Mouse (Mus musculus): ENCODE results near the gene Tuba1b. TPM values are rescaled to one million over a fixed set of nuclear protein-coding genes. Genes with fewer than 3 reads are reported as not detected.

Gene Tuba1b
- polyA plus RNA-seq, 1 experiment from 2014 or later, result 1,683 TPM

- under 1% methylated on average over 66 of the region's 82 CpGs for WGBS
- peaks cover 5% of the 10 kb centered on the region; the same call in 1 of the 2 replicates for H3K36me3 ChIP-seq (ENCODE audit: control insufficient read depth, insufficient read depth, low read length)
- peak within 1 kb of the TSS; percentile 87 for H3K4me2 ChIP-seq (ENCODE audit: low read length)
- H3K9ac ChIP-seq (ENCODE audit: low read depth, low read length), result peak within 1 kb of the TSS; percentile 88
- ATAC-seq, result peak; percentile 99
- peak within 1 kb of the TSS; percentile 96 for H3K4me3 ChIP-seq (ENCODE audit: low read length)
- peak within 1 kb of the TSS; percentile 94 for H3K27ac ChIP-seq (ENCODE audit: low read depth, low read length)
- H3K4me1 ChIP-seq (ENCODE audit: control insufficient read depth, insufficient read depth, low read depth, low read length), result peaks cover 21% of the 10 kb centered on the region
- no peaks in the 10 kb centered on the region for H3K9me3 ChIP-seq (ENCODE audit: control insufficient read depth, low read length)
- no peaks in the 10 kb centered on the region for H3K27me3 ChIP-seq (replicated peaks; ENCODE audit: control insufficient read depth, insufficient read depth, low read length)
These were observed 16.5 kb downstream of the Tuba1b start, which contains the start of gene Lmbr1l for GRCm38 (mm10) chr15:98917538-98918498. Lmbr1l (minus strand) TSS chr15:98918231.

- peaks cover 21% of the 10 kb centered on the region for H3K4me1 ChIP-seq (ENCODE audit: control insufficient read depth, insufficient read depth, low read depth, low read length)
- no peaks in the 10 kb centered on the region for H3K27me3 ChIP-seq (replicated peaks; ENCODE audit: control insufficient read depth, insufficient read depth, low read length)
- H3K4me3 ChIP-seq (ENCODE audit: low read length), result peak overlapping the region; percentile 96
- peak overlapping the region; percentile 94 for H3K27ac ChIP-seq (ENCODE audit: low read depth, low read length)
- peaks cover 9% of the 10 kb centered on the region; the same call in 1 of the 2 replicates for H3K36me3 ChIP-seq (ENCODE audit: control insufficient read depth, insufficient read depth, low read length)
- 0% methylated on average over 14 of the region's 14 CpGs for WGBS
- H3K9ac ChIP-seq (ENCODE audit: low read depth, low read length), result peak overlapping the region; percentile 88
- no peak for ATAC-seq
- no peaks in the 10 kb centered on the region for H3K9me3 ChIP-seq (ENCODE audit: control insufficient read depth, low read length)
- peak overlapping the region; percentile 87 for H3K4me2 ChIP-seq (ENCODE audit: low read length)
These were observed 17.3 kb downstream of the Tuba1b start for GRCm38 (mm10) chr15:98917091-98917490.

- no peaks in the 10 kb centered on the region for H3K27me3 ChIP-seq (replicated peaks; ENCODE audit: control insufficient read depth, insufficient read depth, low read length)
- peaks cover 16% of the 10 kb centered on the region; the same call in 1 of the 2 replicates for H3K36me3 ChIP-seq (ENCODE audit: control insufficient read depth, insufficient read depth, low read length)
- WGBS, result 94% methylated on average over 4 of the region's 4 CpGs
- H3K4me3 ChIP-seq (ENCODE audit: low read length), result no peak overlapping the region
- ATAC-seq, result no peak
- peak overlapping the region; percentile 88; the same call in 1 of the 2 replicates for H3K9ac ChIP-seq (ENCODE audit: low read depth, low read length)
- no peaks in the 10 kb centered on the region for H3K9me3 ChIP-seq (ENCODE audit: control insufficient read depth, low read length)
- peak overlapping the region; percentile 87 for H3K4me2 ChIP-seq (ENCODE audit: low read length)
- H3K4me1 ChIP-seq (ENCODE audit: control insufficient read depth, insufficient read depth, low read depth, low read length), result peaks cover 21% of the 10 kb centered on the region
- H3K27ac ChIP-seq (ENCODE audit: low read depth, low read length), result no peak overlapping the region
These were observed 18.3 kb downstream of the Tuba1b start for GRCm38 (mm10) chr15:98916016-98916415.

- WGBS, result 88% methylated on average over 6 of the region's 6 CpGs
- no peaks in the 10 kb centered on the region for H3K9me3 ChIP-seq (ENCODE audit: control insufficient read depth, low read length)
- no peaks in the 10 kb centered on the region for H3K27me3 ChIP-seq (replicated peaks; ENCODE audit: control insufficient read depth, insufficient read depth, low read length)
- ATAC-seq, result no peak
- H3K4me1 ChIP-seq (ENCODE audit: control insufficient read depth, insufficient read depth, low read depth, low read length), result peaks cover 21% of the 10 kb centered on the region
- no peak overlapping the region for H3K27ac ChIP-seq (ENCODE audit: low read depth, low read length)
- no peak overlapping the region for H3K4me3 ChIP-seq (ENCODE audit: low read length)
- peaks cover 21% of the 10 kb centered on the region; the same call in 1 of the 2 replicates for H3K36me3 ChIP-seq (ENCODE audit: control insufficient read depth, insufficient read depth, low read length)
- no peak overlapping the region for H3K9ac ChIP-seq (ENCODE audit: low read depth, low read length)
- no peak overlapping the region for H3K4me2 ChIP-seq (ENCODE audit: low read length)
These were observed 19.5 kb downstream of the Tuba1b start for GRCm38 (mm10) chr15:98914903-98915302.

GRCm38 (mm10) chr15:98904692-98905091, 29.7 kb downstream of the Tuba1b start:
- no peak overlapping the region for H3K4me2 ChIP-seq (ENCODE audit: low read length)
- peaks cover 34% of the 10 kb centered on the region for H3K36me3 ChIP-seq (ENCODE audit: control insufficient read depth, insufficient read depth, low read length)
- 35% methylated on average over 10 of the region's 10 CpGs for WGBS
- H3K27ac ChIP-seq (ENCODE audit: low read depth, low read length), result no peak overlapping the region
- no peaks in the 10 kb centered on the region for H3K9me3 ChIP-seq (ENCODE audit: control insufficient read depth, low read length)
- no peak overlapping the region for H3K4me3 ChIP-seq (ENCODE audit: low read length)
- ATAC-seq, result no peak
- H3K9ac ChIP-seq (ENCODE audit: low read depth, low read length), result no peak overlapping the region
- no peaks in the 10 kb centered on the region for H3K27me3 ChIP-seq (replicated peaks; ENCODE audit: control insufficient read depth, insufficient read depth, low read length)
- H3K4me1 ChIP-seq (ENCODE audit: control insufficient read depth, insufficient read depth, low read depth, low read length), result no peaks in the 10 kb centered on the region

GRCm38 (mm10) chr15:98902600-98902999, 31.8 kb downstream of the Tuba1b start:
- H3K27ac ChIP-seq (ENCODE audit: low read depth, low read length), result no peak overlapping the region
- ATAC-seq, result no peak
- peaks cover 13% of the 10 kb centered on the region for H3K27me3 ChIP-seq (replicated peaks; ENCODE audit: control insufficient read depth, insufficient read depth, low read length)
- peaks cover 23% of the 10 kb centered on the region for H3K36me3 ChIP-seq (ENCODE audit: control insufficient read depth, insufficient read depth, low read length)
- no peak overlapping the region for H3K4me2 ChIP-seq (ENCODE audit: low read length)
- H3K9ac ChIP-seq (ENCODE audit: low read depth, low read length), result no peak overlapping the region
- H3K4me3 ChIP-seq (ENCODE audit: low read length), result no peak overlapping the region
- H3K4me1 ChIP-seq (ENCODE audit: control insufficient read depth, insufficient read depth, low read depth, low read length), result peaks cover 7% of the 10 kb centered on the region
- H3K9me3 ChIP-seq (ENCODE audit: control insufficient read depth, low read length), result no peaks in the 10 kb centered on the region
- WGBS, result 88% methylated on average over 2 of the region's 2 CpGs

GRCm38 (mm10) chr15:98901530-98901929, 32.8 kb downstream of the Tuba1b start:
- Histone ChIP-seq H3K27me3 (replicated peaks; ENCODE audit: control insufficient read depth, insufficient read depth, low read length) (peaks cover 21% of the 10 kb centered on the region), H3K4me1 (ENCODE audit: control insufficient read depth, insufficient read depth, low read depth, low read length) (peaks cover 7% of the 10 kb centered on the region), H3K36me3 (ENCODE audit: control insufficient read depth, insufficient read depth, low read length) (peaks cover 19% of the 10 kb centered on the region), H3K27ac (ENCODE audit: low read depth, low read length) (no peak overlapping the region), H3K4me2 (ENCODE audit: low read length) (no peak overlapping the region), H3K9me3 (ENCODE audit: control insufficient read depth, low read length) (no peaks in the 10 kb centered on the region), H3K4me3 (ENCODE audit: low read length) (no peak overlapping the region), H3K9ac (ENCODE audit: low read depth, low read length) (no peak overlapping the region)
- 59% methylated on average over 1 of the region's 1 CpGs for WGBS
- no peak for ATAC-seq

- 0 out of 2 replicates have a peak within 1 kb of the TSS, but pooled peaks have one; percentile 33 for H3K9ac ChIP-seq (ENCODE audit: low read depth, low read length)
- H3K9me3 ChIP-seq (ENCODE audit: control insufficient read depth, low read length), result no peaks in the 10 kb centered on the region
- 0 out of 2 replicates have a peak, but pooled peaks cover under 1% of the 10 kb centered on the region for H3K36me3 ChIP-seq (ENCODE audit: control insufficient read depth, insufficient read depth, low read length)
- peaks cover 49% of the 10 kb centered on the region for H3K27me3 ChIP-seq (replicated peaks; ENCODE audit: control insufficient read depth, insufficient read depth, low read length)
- no peak within 1 kb of the TSS for H3K27ac ChIP-seq (ENCODE audit: low read depth, low read length)
- peak within 1 kb of the TSS; percentile 25 for H3K4me3 ChIP-seq (ENCODE audit: low read length)
- H3K4me1 ChIP-seq (ENCODE audit: control insufficient read depth, insufficient read depth, low read depth, low read length), result peaks cover 33% of the 10 kb centered on the region
- H3K4me2 ChIP-seq (ENCODE audit: low read length), result peak within 1 kb of the TSS; percentile 46
- 1% methylated on average over 40 of the region's 41 CpGs for WGBS
- no peak for ATAC-seq
These were observed 36.2 kb downstream of the Tuba1b start, which contains the start of gene Dhh for GRCm38 (mm10) chr15:98897928-98898800. Dhh (minus strand) TSS chr15:98898540.

Data from hindbrain, embryonic 16.5 days (tissue).